Mouse (Mus musculus) spleen, adult 2 months (tissue): ENCODE data around the gene Paxip1.

Source experiments
- CTCF ChIP-seq: fragments of 200-500 bp; IDR thresholded peaks from 2 replicates; pipeline ENCODE4 v1.5.1; 2011; ENCODE audit warnings: mild to moderate bottlenecking, inconsistent platforms; ENCODE audit not compliant: insufficient read depth, insufficient read length, insufficient replicate concordance; ENCODE audit errors: extremely low read depth
- POLR2A ChIP-seq: fragments of 200-500 bp; IDR thresholded peaks from 2 replicates; pipeline ENCODE4 v1.6.1; 2011; ENCODE audit warnings: low read depth, low read length, inconsistent platforms

DNA sequence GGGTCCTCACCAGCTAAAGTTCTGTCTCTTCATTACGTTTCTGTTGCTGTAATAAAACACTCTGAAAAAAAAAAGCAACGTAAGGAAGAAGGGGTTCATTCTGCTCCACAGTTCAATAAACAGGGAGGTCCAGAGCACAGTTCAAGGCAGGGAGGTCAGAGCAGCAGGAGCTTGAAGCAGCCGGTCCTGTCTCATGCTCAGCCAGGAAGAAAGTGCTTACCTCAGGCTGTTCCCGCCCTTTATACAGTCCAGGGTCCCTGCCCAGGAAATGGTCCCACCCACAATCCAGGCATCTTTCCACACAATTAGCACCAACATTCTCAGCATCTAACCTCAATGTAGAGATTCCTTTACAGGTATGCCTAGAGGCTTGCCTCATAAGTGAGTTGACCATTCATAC is 46.6 kb upstream of the Paxip1 start:
- no peak for TF ChIP-seq CTCF
- TF ChIP-seq POLR2A, result no peak
